Mouse (Mus musculus) myocyte (in vitro differentiated cells): Measurements from ENCODE around the gene 1700012B07Rik. TPM values are rescaled to one million over a fixed set of nuclear protein-coding genes. Genes with fewer than 3 reads are reported as not detected.

Experiments used
- H3K27me3 ChIP-seq: one replicate; pipeline ENCODE4 v1.6.1; 2011; ENCODE audit not compliant: control insufficient read depth, insufficient read depth, insufficient read length
- H3K36me3 ChIP-seq: one replicate; pipeline ENCODE4 v1.6.1; 2011; ENCODE audit not compliant: control insufficient read depth, insufficient read depth
- H3K4me2 ChIP-seq: one replicate; pipeline ENCODE4 v1.6.1; 2011; ENCODE audit warnings: low read depth, control low read depth
- H3K4me3 ChIP-seq: one replicate; pipeline ENCODE4 v1.5.1; 2011; ENCODE audit warnings: mild to moderate bottlenecking, control low read depth, moderate library complexity
- H3K79me2 ChIP-seq: one replicate; pipeline ENCODE4 v1.6.1; 2011; ENCODE audit not compliant: control insufficient read depth, insufficient read depth
- H3ac ChIP-seq: one replicate; pipeline ENCODE4 v1.6.1; 2011; ENCODE audit not compliant: control insufficient read depth, insufficient read length
- CEBPB ChIP-seq: IDR thresholded peaks from 2 replicates; pipeline ENCODE4 v1.6.1; 2011; ENCODE audit warnings: mild to moderate bottlenecking, moderate library complexity; ENCODE audit not compliant: poor library complexity, insufficient read depth, severe bottlenecking
- E2F4 ChIP-seq: IDR thresholded peaks from one replicate; pipeline ENCODE4 v1.6.1; 2011; ENCODE audit warnings: mild to moderate bottlenecking, control low read depth, moderate library complexity; ENCODE audit not compliant: insufficient read depth
- MAX ChIP-seq: IDR thresholded peaks from one replicate; pipeline ENCODE4 v1.6.1; 2011; ENCODE audit warnings: low read depth, mild to moderate bottlenecking, control low read depth
- MYOD1 ChIP-seq, 3 experiments: IDR thresholded peaks; one replicate each; pipeline ENCODE4 v1.6.1; 2011; ENCODE audit warnings: control low read depth in 2 of 3, low read depth in 2 of 3, mild to moderate bottlenecking in 2 of 3, moderate library complexity in 1 of 3; ENCODE audit not compliant: insufficient read length in 2 of 3, control insufficient read depth in 1 of 3
- MYOG ChIP-seq, 3 experiments: IDR thresholded peaks; one replicate each; pipeline ENCODE4 v1.6.1; 2011; ENCODE audit warnings: control low read depth in 2 of 3, low read depth in 2 of 3, mild to moderate bottlenecking in 2 of 3; ENCODE audit not compliant: insufficient read length in 2 of 3, control insufficient read depth in 1 of 3, insufficient read depth in 1 of 3
- POLR2A ChIP-seq: IDR thresholded peaks from one replicate; pipeline ENCODE4 v1.6.1; 2011; ENCODE audit warnings: low read depth, mild to moderate bottlenecking, control low read depth, moderate library complexity; ENCODE audit not compliant: insufficient read length
- POLR2AphosphoS2 ChIP-seq: IDR thresholded peaks from one replicate; pipeline ENCODE4 v1.6.1; 2011; ENCODE audit warnings: low read depth, control low read depth; ENCODE audit not compliant: insufficient read length
- REST ChIP-seq: IDR thresholded peaks from one replicate; pipeline ENCODE4 v1.6.1; 2011; ENCODE audit warnings: mild to moderate bottlenecking, control low read depth, moderate library complexity; ENCODE audit not compliant: insufficient read depth, insufficient read length
- SRF ChIP-seq: IDR thresholded peaks from one replicate; pipeline ENCODE4 v1.6.1; 2011; ENCODE audit warnings: low read depth; ENCODE audit not compliant: control insufficient read depth, insufficient read length
- TCF12 ChIP-seq: IDR thresholded peaks from one replicate; pipeline ENCODE4 v1.6.1; 2011; ENCODE audit warnings: mild to moderate bottlenecking, control low read depth; ENCODE audit not compliant: poor library complexity, insufficient read depth, severe bottlenecking
- TCF3 ChIP-seq: IDR thresholded peaks from one replicate; pipeline ENCODE4 v1.6.1; 2011; ENCODE audit warnings: low read depth, control low read depth; ENCODE audit not compliant: insufficient read length
- USF1 ChIP-seq: IDR thresholded peaks from one replicate; pipeline ENCODE4 v1.6.1; 2011; ENCODE audit warnings: low read depth, mild to moderate bottlenecking, control low read depth, moderate library complexity
- polyA plus RNA-seq: library from polyadenylated mRNA; unstranded; fragments of >200 nt; fragmentation: generic; extraction: Trizol; gene quantifications from one replicate; pipeline ENCODE4 v1.2.1, GENCODE M21; 2012; ENCODE audit warnings: missing spikeins

Gene 1700012B07Rik
- polyA plus RNA-seq, 1 experiment: 0.19 TPM

DNA sequence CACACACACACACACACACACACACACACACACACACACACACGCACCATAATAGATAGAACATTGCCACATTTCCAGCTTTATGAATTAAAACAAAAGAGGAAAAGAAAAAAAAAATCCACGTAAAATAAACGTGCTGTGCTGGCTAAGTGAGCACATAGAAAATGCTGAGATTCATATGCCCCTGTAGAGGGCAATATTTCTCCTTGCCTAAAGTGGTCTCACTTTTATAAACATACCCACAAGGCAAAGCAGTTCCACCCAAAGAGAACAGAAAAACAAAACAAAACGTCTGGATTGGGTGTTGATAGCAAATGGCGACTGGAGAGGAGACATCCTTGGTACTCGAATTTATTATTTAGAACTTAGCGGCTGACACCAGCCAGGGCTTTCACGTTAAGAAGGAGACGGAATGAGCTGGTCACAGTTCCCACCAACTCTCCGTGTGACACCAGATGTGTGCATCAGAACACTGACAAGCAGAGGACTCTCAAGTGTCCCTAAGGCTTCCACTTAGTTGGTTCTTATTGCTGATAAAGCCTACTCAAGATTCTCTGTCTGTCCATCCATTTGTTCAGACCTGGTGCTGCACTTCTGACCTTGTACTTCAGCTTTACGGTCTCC lies 38.8 kb upstream of the 1700012B07Rik start:
- no peak overlapping the region for H3K4me2 ChIP-seq
- no peak overlapping the region for H3K4me3 ChIP-seq
- H3ac ChIP-seq: no peak overlapping the region
- TF ChIP-seq USF1: no peak
- no peak for TF ChIP-seq SRF
- TF ChIP-seq POLR2A: no peak
- TF ChIP-seq MYOG (IDR thresholded peaks at IDR 0.05; ENCODE audit: control insufficient read depth in 1 of 3, insufficient read depth in 1 of 3, insufficient read length in 2 of 3, low read depth in 2 of 3): no peak
- TF ChIP-seq TCF3: no peak
- no peak for TF ChIP-seq POLR2AphosphoS2
- no peak for TF ChIP-seq CEBPB
- TF ChIP-seq REST: no peak
- TF ChIP-seq E2F4: no peak
- TF ChIP-seq MYOD1 (IDR thresholded peaks at IDR 0.05; ENCODE audit: control insufficient read depth in 1 of 3, insufficient read length in 2 of 3, low read depth in 2 of 3): no peak
- TF ChIP-seq TCF12: no peak
- no peak for TF ChIP-seq MAX
- no peaks in the 10 kb centered on the region for H3K79me2 ChIP-seq
- no peaks in the 10 kb centered on the region for H3K27me3 ChIP-seq
- no peaks in the 10 kb centered on the region for H3K36me3 ChIP-seq

DNA sequence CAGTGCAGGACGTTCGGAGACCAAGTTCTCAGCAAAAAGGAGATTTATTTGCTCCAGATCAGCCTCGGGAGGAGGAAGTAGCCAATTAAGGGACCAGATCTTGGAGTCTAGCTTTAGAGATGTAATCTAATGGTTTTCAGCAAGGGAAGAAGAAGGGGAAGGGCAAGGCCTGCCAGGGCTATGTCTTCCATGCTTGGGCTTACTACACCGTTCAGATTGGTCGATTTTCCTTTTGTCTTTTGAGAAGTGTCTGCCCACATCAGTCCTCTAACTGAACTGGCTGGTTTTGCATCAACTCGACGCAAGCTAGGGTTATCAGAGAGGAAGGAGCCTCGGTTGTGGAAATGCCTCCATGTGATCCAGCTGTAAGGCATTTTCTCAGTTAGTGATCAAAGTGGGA lies 37.7 kb upstream of the 1700012B07Rik start:
- H3ac ChIP-seq: no peak overlapping the region
- H3K79me2 ChIP-seq: no peaks in the 10 kb centered on the region
- no peak overlapping the region for H3K4me2 ChIP-seq
- TF ChIP-seq MYOG (IDR thresholded peaks at IDR 0.05; ENCODE audit: control insufficient read depth in 1 of 3, insufficient read depth in 1 of 3, insufficient read length in 2 of 3, low read depth in 2 of 3): no peak
- no peak for TF ChIP-seq TCF12
- no peak for TF ChIP-seq SRF
- no peak for TF ChIP-seq REST
- no peak for TF ChIP-seq TCF3
- no peak for TF ChIP-seq E2F4
- no peak for TF ChIP-seq POLR2AphosphoS2
- TF ChIP-seq CEBPB: no peak
- no peak for TF ChIP-seq MAX
- no peak for TF ChIP-seq USF1
- TF ChIP-seq POLR2A: no peak
- no peak for TF ChIP-seq MYOD1 (IDR thresholded peaks at IDR 0.05; ENCODE audit: control insufficient read depth in 1 of 3, insufficient read length in 2 of 3, low read depth in 2 of 3)
- H3K4me3 ChIP-seq: no peak overlapping the region
- no peaks in the 10 kb centered on the region for H3K27me3 ChIP-seq
- H3K36me3 ChIP-seq: no peaks in the 10 kb centered on the region

DNA sequence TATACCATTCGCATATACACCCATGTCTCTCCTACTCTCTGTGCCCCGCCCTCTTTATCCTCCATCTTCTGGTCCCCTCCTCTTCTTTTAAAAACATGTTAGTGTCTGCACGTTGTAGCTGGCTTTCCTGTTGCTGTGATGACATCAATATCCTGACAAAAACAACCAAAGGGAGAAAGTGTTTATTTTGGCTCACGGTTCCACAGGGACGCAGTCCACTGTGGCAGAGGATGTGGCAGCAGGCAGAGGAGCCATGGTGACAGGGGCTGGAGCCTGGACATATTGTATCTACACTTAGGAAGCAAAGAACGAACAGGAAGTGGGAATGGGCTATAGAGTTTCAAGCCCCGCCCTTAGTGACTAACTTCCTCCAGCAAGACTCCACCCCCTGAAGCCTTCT lies 36.1 kb upstream of the 1700012B07Rik start:
- no peak for TF ChIP-seq TCF3
- TF ChIP-seq TCF12: no peak
- TF ChIP-seq POLR2AphosphoS2: no peak
- TF ChIP-seq USF1: no peak
- no peak for TF ChIP-seq MYOG (IDR thresholded peaks at IDR 0.05; ENCODE audit: control insufficient read depth in 1 of 3, insufficient read depth in 1 of 3, insufficient read length in 2 of 3, low read depth in 2 of 3)
- no peak for TF ChIP-seq MAX
- TF ChIP-seq MYOD1 (IDR thresholded peaks at IDR 0.05; ENCODE audit: control insufficient read depth in 1 of 3, insufficient read length in 2 of 3, low read depth in 2 of 3): no peak
- no peak for TF ChIP-seq POLR2A
- TF ChIP-seq CEBPB: no peak
- Histone ChIP-seq H3K27me3 (no peaks in the 10 kb centered on the region), H3K4me2 (no peak overlapping the region), H3K4me3 (no peak overlapping the region), H3K36me3 (no peaks in the 10 kb centered on the region), H3K79me2 (no peaks in the 10 kb centered on the region), H3ac (no peak overlapping the region)

DNA sequence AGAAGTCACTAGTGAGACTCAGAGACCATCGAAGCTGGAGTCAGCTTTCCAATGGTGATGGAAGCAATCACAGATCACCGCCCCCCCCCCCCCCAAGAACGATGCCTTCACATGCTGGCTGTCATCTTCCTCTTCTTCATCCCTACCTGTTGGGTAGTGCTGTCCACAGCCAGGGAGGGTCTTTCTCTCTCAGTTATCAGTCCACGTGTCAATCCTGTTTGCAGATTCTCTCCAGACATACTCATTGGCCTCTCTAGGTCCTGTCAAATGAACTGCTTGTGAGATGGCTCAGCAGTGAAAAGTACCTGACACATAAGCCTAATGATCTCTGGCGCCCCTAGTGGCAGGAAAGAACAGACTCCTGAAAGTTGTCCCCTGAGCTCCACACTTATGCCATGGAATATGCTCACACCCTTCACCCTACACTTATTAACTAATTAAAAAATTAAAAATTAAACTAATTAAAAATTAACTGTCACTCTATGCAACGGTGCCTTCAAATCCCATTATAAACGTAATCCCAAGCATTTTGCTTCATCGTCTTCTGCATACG lies 35.4 kb upstream of the 1700012B07Rik start:
- no peak overlapping the region for H3K4me2 ChIP-seq
- no peak overlapping the region for H3ac ChIP-seq
- H3K4me3 ChIP-seq: no peak overlapping the region
- H3K27me3 ChIP-seq: no peaks in the 10 kb centered on the region
- no peaks in the 10 kb centered on the region for H3K79me2 ChIP-seq
- H3K36me3 ChIP-seq: no peaks in the 10 kb centered on the region
- no peak for TF ChIP-seq TCF12
- no peak for TF ChIP-seq MYOG (IDR thresholded peaks at IDR 0.05; ENCODE audit: control insufficient read depth in 1 of 3, insufficient read depth in 1 of 3, insufficient read length in 2 of 3, low read depth in 2 of 3)
- TF ChIP-seq E2F4: no peak
- no peak for TF ChIP-seq POLR2AphosphoS2
- no peak for TF ChIP-seq MYOD1 (IDR thresholded peaks at IDR 0.05; ENCODE audit: control insufficient read depth in 1 of 3, insufficient read length in 2 of 3, low read depth in 2 of 3)
- TF ChIP-seq USF1: no peak

DNA sequence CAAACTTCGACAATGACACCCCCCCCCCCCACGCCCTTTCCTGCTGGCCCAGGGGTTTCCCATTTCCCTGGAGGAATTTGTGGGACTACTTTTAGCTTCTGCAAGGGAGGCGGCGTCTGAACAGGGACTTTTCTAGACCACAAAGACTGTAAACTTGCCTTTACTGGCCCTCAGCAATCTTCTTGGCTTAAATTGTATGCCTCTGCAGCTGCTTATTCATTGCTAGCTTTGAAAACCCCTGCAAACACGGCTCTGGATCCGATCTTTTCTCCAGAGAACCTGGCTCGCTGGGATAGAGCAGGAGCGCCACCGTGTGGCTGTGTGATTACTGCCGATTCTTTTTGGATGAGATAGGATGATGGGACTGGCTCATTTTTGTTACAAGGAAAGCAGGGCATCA lies 32.7 kb upstream of the 1700012B07Rik start:
- no peak for TF ChIP-seq E2F4
- TF ChIP-seq MYOG (IDR thresholded peaks at IDR 0.05; ENCODE audit: control insufficient read depth in 1 of 3, insufficient read depth in 1 of 3, insufficient read length in 2 of 3, low read depth in 2 of 3): peak in 2 of 3 experiments; percentile 4 to 44
- TF ChIP-seq POLR2A: no peak
- no peak for TF ChIP-seq USF1
- TF ChIP-seq MYOD1 (IDR thresholded peaks at IDR 0.05; ENCODE audit: control insufficient read depth in 1 of 3, insufficient read length in 2 of 3, low read depth in 2 of 3): no peak
- Histone ChIP-seq H3K36me3 (no peaks in the 10 kb centered on the region), H3ac (no peak overlapping the region), H3K27me3 (no peaks in the 10 kb centered on the region), H3K4me3 (peak overlapping the region; percentile 1), H3K79me2 (no peaks in the 10 kb centered on the region), H3K4me2 (peak overlapping the region; percentile 75)
